Mouse (Mus musculus): ENCODE data around the gene Snca. TPM values are rescaled to one million over a fixed set of nuclear protein-coding genes. Genes with fewer than 3 reads are reported as not detected.
A peak's percentile ranks its signal among the peaks of the same experiment; 100 is the strongest.

The Snca gene
- total RNA-seq (2021) = 1 to 10 TPM in 1 of 2 experiments, under 1 TPM in 1; 0.54 to 1.5 TPM
- long read RNA-seq, experiment 1 = 0 reads
- long read RNA-seq, experiment 2, partial matches to known transcripts = 1 of 1 reads
- long read RNA-seq, experiment 2, other reads (novel, unspliced or antisense) = 0 of 1 reads

GRCm38 (mm10) chr6:60829282-60829891, at the start of gene Snca:
TSS of gene Snca (minus strand) at chr6:60829855.
- intact Hi-C loops (cut with DNase I) = no loop called here
- DNase-seq = no peak

GRCm38 (mm10) chr6:60870126-60870525, 40.5 kb upstream of the Snca start:
- intact Hi-C loops (cut with DNase I) = no loop called here
- DNase-seq = no peak

GRCm38 (mm10) chr6:60856599-60856998, 26.9 kb upstream of the Snca start:
- intact Hi-C loops (cut with DNase I) = no loop called here

GRCm38 (mm10) chr6:60851690-60852089, 22.0 kb upstream of the Snca start:
- DNase-seq = no peak
- intact Hi-C loops (cut with DNase I) = no loop called here

More at GRCm38 (mm10) chr6:60856599-60856998, 26.9 kb upstream of the Snca start:
- no peak for DNase-seq

GRCm38 (mm10) chr6:60828429-60829264, 1.0 kb downstream of the Snca start:
- peak in 1 of 2 experiments; percentile 12 for DNase-seq
- intact Hi-C loops (cut with DNase I) = no loop called here

- intact Hi-C loops (cut with DNase I) = no loop called here
- no peak for DNase-seq
Measured at GRCm38 (mm10) chr6:60828047-60828428, 1.6 kb downstream of the Snca start.

- intact Hi-C loops (cut with DNase I) = no loop called here
- no peak for DNase-seq
Measured at GRCm38 (mm10) chr6:60827290-60827689, 2.4 kb downstream of the Snca start.

GRCm38 (mm10) chr6:60819272-60819671, 10.4 kb downstream of the Snca start:
- intact Hi-C loops (cut with DNase I) = no loop called here
- DNase-seq = no peak

GRCm38 (mm10) chr6:60813516-60813915, 16.1 kb downstream of the Snca start:
- intact Hi-C loops (cut with DNase I) = no loop called here
- DNase-seq = no peak

- no peak for DNase-seq
- intact Hi-C loops (cut with DNase I) = no loop called here
Measured at GRCm38 (mm10) chr6:60798266-60798665, 31.4 kb downstream of the Snca start.

- DNase-seq = no peak
- intact Hi-C loops (cut with DNase I) = no loop called here
Measured at GRCm38 (mm10) chr6:60793659-60794365, 35.8 kb downstream of the Snca start.

- DNase-seq = no peak
- intact Hi-C loops (cut with DNase I) = no loop called here
Measured at GRCm38 (mm10) chr6:60786955-60787354, 42.7 kb downstream of the Snca start.

GRCm38 (mm10) chr6:60771899-60772298, 57.8 kb downstream of the Snca start:
- intact Hi-C loops (cut with DNase I) = no loop called here
- DNase-seq = no peak

- intact Hi-C loops (cut with DNase I) = no loop called here
- no peak for DNase-seq
Measured at GRCm38 (mm10) chr6:60765696-60766095, 64.0 kb downstream of the Snca start.

- no peak for DNase-seq
- intact Hi-C loops (cut with DNase I) = no loop called here
Measured at GRCm38 (mm10) chr6:60762864-60763263, 66.8 kb downstream of the Snca start.

GRCm38 (mm10) chr6:60761710-60762109, 67.9 kb downstream of the Snca start:
- intact Hi-C loops (cut with DNase I) = no loop called here

GRCm38 (mm10) chr6:60754975-60755374, 74.7 kb downstream of the Snca start:
- intact Hi-C loops (cut with DNase I) = no loop called here
- DNase-seq = no peak

More at GRCm38 (mm10) chr6:60761710-60762109, 67.9 kb downstream of the Snca start:
- DNase-seq = no peak

- no peak for DNase-seq
- intact Hi-C loops (cut with DNase I) = no loop called here
Measured at GRCm38 (mm10) chr6:60745965-60746364, 83.7 kb downstream of the Snca start.

- DNase-seq = no peak
- intact Hi-C loops (cut with DNase I) = no loop called here
Measured at GRCm38 (mm10) chr6:60741427-60742071, 88.1 kb downstream of the Snca start.

- DNase-seq = no peak
- intact Hi-C loops (cut with DNase I) = no loop called here
Measured at GRCm38 (mm10) chr6:60739776-60740175, 89.9 kb downstream of the Snca start.

- intact Hi-C loops (cut with DNase I) = no loop called here
- DNase-seq = no peak
Measured at GRCm38 (mm10) chr6:60731164-60731563, 98.5 kb downstream of the Snca start.
